Mouse (Mus musculus) C2C12 (cell line): ENCODE results near the gene Tspan32. TPM values are rescaled to one million over a fixed set of nuclear protein-coding genes. Genes with fewer than 3 reads are reported as not detected.

Experiments used
- H3K27me3 ChIP-seq: one replicate; pipeline ENCODE4 v1.6.1; 2011; ENCODE audit not compliant: control insufficient read depth, insufficient read depth, insufficient read length
- H3K36me3 ChIP-seq: one replicate; pipeline ENCODE4 v1.6.1; 2011; ENCODE audit not compliant: control insufficient read depth, insufficient read depth
- H3K4me3 ChIP-seq: one replicate; pipeline ENCODE4 v1.5.1; 2011; ENCODE audit warnings: mild to moderate bottlenecking, control low read depth; ENCODE audit not compliant: poor library complexity, insufficient read depth, severe bottlenecking
- H3K79me2 ChIP-seq: one replicate; pipeline ENCODE4 v1.6.1; 2011; ENCODE audit not compliant: control insufficient read depth, insufficient read depth
- H3K79me3 ChIP-seq: one replicate; pipeline ENCODE4 v1.6.1; 2011; ENCODE audit warnings: low read depth, control low read depth
- H3ac ChIP-seq: one replicate; pipeline ENCODE3; 2011; ENCODE audit warnings: low read depth; ENCODE audit not compliant: control insufficient read depth, insufficient read length
- CEBPB ChIP-seq: IDR thresholded peaks from one replicate; pipeline ENCODE4 v1.6.1; 2011; ENCODE audit warnings: low read depth, mild to moderate bottlenecking, control low read depth, moderate library complexity
- CTCF ChIP-seq: IDR thresholded peaks from one replicate; pipeline ENCODE4 v1.5.1; 2011; ENCODE audit not compliant: control insufficient read depth, insufficient read depth, insufficient read length
- FOSL1 ChIP-seq: IDR thresholded peaks from one replicate; pipeline ENCODE4 v1.8.0; 2011; ENCODE audit warnings: mild to moderate bottlenecking, low read length; ENCODE audit not compliant: poor library complexity, insufficient read depth, severe bottlenecking
- MAX ChIP-seq: IDR thresholded peaks from one replicate; pipeline ENCODE4 v1.6.1; 2011; ENCODE audit warnings: mild to moderate bottlenecking, control low read depth
- MYOD1 ChIP-seq: IDR thresholded peaks from one replicate; pipeline ENCODE4 v1.6.1; 2011; ENCODE audit warnings: low read depth; ENCODE audit not compliant: control insufficient read depth, insufficient read length
- MYOG ChIP-seq: IDR thresholded peaks from one replicate; pipeline ENCODE4 v1.6.1; 2011; ENCODE audit not compliant: control insufficient read depth, insufficient read length; ENCODE audit errors: extremely low read depth
- USF1 ChIP-seq: IDR thresholded peaks from one replicate; pipeline ENCODE4 v1.6.1; 2011; ENCODE audit warnings: low read depth, mild to moderate bottlenecking, control low read depth, moderate library complexity
- polyA plus RNA-seq: library from polyadenylated mRNA; unstranded; fragments of >200 nt; fragmentation: generic; extraction: Trizol; gene quantifications from one replicate; pipeline ENCODE4 v1.2.1, GENCODE M21; 2012; ENCODE audit warnings: missing spikeins

Tspan32 gene
- polyA plus RNA-seq, 1 experiment, result 1.9 TPM

DNA sequence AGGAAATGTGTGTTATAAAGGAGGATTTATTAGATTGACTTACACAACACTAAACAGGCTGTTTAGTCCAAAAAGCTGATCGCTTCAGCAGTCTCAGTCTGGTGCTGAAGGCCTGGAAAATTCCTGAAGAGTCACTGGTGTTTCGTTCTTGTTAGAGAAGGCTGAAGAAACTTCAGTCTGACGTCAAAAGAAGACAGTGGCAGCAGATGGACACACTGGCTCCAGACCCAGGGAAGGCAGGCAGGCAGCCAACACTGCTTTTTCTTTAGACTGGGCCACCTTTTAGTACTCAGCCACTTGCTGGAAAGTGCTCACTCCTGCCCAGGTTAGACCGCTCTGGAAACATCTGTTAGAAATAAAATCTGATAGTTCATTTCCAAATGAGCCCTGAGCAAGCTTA, 28.7 kb downstream of the Tspan32 start:
- no peaks in the 10 kb centered on the region for H3K36me3 ChIP-seq
- TF ChIP-seq CTCF (no peak), USF1 (no peak), FOSL1 (no peak), CEBPB (no peak), MYOG (no peak), MYOD1 (no peak), MAX (no peak)
- no peak overlapping the region for H3ac ChIP-seq
- no peak overlapping the region for H3K4me3 ChIP-seq
- no peaks in the 10 kb centered on the region for H3K79me3 ChIP-seq
- H3K79me2 ChIP-seq, result no peaks in the 10 kb centered on the region
- no peaks in the 10 kb centered on the region for H3K27me3 ChIP-seq

DNA sequence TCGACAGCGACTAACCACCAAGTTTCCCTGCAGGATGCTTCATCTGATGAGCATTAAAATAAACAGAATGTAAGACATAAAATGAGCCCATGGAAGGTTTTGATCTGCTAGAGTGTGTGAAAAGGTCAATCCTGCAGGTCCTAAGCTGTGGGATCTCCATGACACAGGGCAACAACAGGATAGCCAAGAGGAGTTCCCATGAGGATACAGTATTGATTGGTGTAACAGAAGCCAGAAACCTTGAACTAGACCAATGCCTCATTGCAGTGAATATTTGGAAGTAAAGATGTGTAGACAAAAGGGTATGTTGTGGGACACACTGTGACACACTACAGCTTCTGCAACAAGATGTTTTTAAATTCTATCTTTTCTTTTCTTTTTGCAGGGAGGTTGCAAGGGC, 29.3 kb downstream of the Tspan32 start:
- Histone ChIP-seq H3K27me3 (no peaks in the 10 kb centered on the region), H3K79me3 (no peaks in the 10 kb centered on the region), H3K79me2 (no peaks in the 10 kb centered on the region), H3K4me3 (no peak overlapping the region), H3ac (no peak overlapping the region), H3K36me3 (no peaks in the 10 kb centered on the region)
- no peak for TF ChIP-seq CTCF
- no peak for TF ChIP-seq MAX
- no peak for TF ChIP-seq MYOG
- TF ChIP-seq CEBPB, result no peak

DNA sequence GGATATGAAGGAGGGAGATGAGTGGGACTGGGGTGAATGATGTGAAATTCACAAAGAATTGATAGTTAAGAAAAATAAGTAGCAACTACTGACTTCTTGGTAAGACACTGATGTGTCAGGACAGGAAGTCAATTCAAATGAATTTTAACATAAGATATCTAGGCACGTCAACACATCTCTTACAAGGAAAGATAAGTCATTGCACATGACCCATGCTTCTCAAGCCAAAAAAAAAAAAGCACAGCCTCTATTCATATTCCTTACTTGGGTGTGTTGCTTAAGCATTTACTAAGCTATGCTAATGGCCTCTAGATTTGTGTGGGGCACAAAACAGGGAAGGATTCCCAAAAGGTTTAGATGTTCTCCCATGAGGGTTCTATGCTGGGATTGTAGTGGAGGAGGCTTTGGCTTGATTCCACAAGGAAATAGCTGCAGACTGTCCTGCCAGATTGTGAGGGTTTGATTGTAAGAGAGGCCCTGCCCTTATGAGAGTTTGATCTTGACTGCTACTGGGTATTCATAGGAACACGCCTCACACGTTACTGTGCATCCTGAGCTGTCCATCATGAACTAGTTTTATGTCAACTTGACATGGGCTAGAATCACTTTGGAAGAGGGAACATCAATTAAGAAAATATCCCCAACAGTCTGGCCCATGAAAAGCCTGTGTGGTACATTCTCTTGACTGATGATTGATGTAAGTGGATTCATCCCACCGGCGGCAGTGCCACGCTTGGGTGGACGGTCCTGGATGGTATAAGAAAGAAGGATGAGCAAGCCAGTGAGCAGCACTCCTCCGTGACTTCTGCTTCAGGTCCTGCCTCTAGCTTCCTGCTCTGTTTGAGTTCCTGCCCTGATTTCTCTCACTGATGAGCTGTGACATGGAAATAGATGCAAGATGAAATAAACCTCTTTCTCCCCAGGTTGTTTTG, 29.9 kb downstream of the Tspan32 start:
- no peaks in the 10 kb centered on the region for H3K79me3 ChIP-seq
- no peak overlapping the region for H3K4me3 ChIP-seq
- H3K79me2 ChIP-seq, result no peaks in the 10 kb centered on the region
- no peaks in the 10 kb centered on the region for H3K36me3 ChIP-seq
- TF ChIP-seq MYOD1, result no peak
- TF ChIP-seq CEBPB, result no peak
- no peak for TF ChIP-seq FOSL1
- no peak for TF ChIP-seq CTCF
- TF ChIP-seq MYOG, result no peak
- no peak for TF ChIP-seq USF1
- TF ChIP-seq MAX, result no peak
- no peaks in the 10 kb centered on the region for H3K27me3 ChIP-seq
- H3ac ChIP-seq, result no peak overlapping the region

DNA sequence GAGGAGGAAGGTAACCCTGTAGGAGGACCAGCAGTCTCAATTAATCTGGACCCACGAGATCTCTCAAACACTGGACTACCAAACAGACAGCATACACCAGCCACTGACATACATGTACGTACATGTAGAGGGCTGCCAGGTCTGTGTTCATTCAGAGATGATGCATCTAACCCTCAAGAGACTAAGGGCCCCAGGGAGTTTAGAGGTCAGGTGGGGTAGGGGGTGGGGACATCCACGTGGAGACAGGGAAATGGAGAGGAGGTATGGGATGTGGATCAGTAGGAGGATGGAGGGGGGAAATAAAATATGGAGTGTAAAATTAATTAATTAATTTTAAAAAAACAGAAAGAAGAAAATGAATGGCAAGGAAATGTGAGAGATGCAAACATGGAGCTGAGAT, 31.9 kb downstream of the Tspan32 start:
- Histone ChIP-seq H3K36me3 (no peaks in the 10 kb centered on the region), H3K79me3 (no peaks in the 10 kb centered on the region), H3K79me2 (no peaks in the 10 kb centered on the region), H3K27me3 (no peaks in the 10 kb centered on the region), H3ac (no peak overlapping the region), H3K4me3 (no peak overlapping the region)
- TF ChIP-seq MAX, result no peak
- no peak for TF ChIP-seq FOSL1
- no peak for TF ChIP-seq MYOD1
- TF ChIP-seq CTCF, result no peak
- TF ChIP-seq MYOG, result no peak
- TF ChIP-seq USF1, result no peak
- TF ChIP-seq CEBPB, result no peak

DNA sequence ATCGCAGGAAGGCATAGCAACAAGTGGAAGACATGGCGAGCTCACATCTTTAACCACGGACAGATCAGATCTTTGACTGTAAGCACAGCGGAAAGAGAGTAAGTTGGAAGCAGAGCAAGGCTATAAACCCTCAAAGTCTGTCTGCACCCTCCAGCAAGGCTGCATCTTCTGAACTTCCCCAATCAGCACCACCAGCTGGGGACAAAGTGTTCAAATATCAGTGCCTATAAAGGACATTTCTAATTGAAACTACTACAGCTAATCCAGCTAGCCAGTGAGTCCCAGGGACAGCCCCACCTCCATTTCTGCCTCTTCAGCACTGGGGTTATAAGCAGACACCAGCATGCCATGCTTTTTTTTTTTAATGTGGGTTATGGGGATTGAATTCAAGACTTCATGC, 32.5 kb downstream of the Tspan32 start:
- Histone ChIP-seq H3K36me3 (no peaks in the 10 kb centered on the region), H3K79me3 (no peaks in the 10 kb centered on the region), H3K4me3 (no peak overlapping the region), H3ac (no peak overlapping the region), H3K79me2 (no peaks in the 10 kb centered on the region), H3K27me3 (no peaks in the 10 kb centered on the region)
- TF ChIP-seq CEBPB (no peak), USF1 (no peak), MAX (no peak), CTCF (no peak), MYOD1 (no peak), MYOG (no peak), FOSL1 (no peak)

DNA sequence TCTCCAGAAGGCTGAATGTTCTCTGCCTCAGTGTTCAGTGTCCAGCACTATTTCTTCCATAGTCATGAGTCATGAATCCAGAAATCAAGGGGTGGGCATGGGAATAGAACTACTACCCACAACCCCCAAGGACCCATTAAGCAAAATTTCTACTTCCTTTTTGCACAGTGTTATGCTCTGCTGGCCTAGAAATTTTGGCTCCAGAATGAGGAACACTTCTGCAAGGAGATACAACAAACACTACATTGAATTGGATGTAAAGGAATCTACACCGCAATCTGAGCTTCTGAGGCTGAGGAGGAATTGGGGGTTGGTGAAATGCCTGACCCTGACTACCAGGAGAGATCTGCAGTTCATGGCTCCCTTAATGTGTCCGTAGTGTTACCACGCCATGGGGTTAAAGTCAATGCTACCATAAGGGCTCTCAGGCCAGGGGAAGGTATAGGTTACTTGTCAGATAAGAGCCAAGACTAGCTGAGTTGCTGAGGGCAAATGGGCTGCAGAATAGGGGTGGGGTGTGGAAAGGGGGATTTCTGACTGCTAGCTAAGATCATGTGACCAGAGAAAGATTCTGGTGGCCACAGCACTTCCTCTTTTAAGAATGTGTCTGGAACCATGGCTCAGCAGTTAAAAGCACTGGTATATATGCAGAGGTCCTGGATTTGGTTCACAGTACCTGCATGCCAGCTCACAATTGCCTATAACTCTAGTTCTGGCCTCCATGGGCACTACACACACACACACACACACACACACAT, 33.5 kb downstream of the Tspan32 start:
- Histone ChIP-seq H3K36me3 (no peaks in the 10 kb centered on the region), H3ac (no peak overlapping the region), H3K79me2 (no peaks in the 10 kb centered on the region), H3K27me3 (no peaks in the 10 kb centered on the region), H3K4me3 (no peak overlapping the region), H3K79me3 (no peaks in the 10 kb centered on the region)
- TF ChIP-seq MYOD1 (no peak), CEBPB (no peak), FOSL1 (no peak), MAX (no peak), MYOG (no peak), USF1 (no peak), CTCF (no peak)
